Mouse (Mus musculus) liver, embryonic 14.5 days (tissue): ENCODE data around the gene Gm4737.

Experiments
- CTCF ChIP-seq: IDR thresholded peaks from 2 replicates; pipeline ENCODE4 v1.5.1; 2016; ENCODE audit warnings: antibody characterized with exemption, low read depth, control low read depth
- EP300 ChIP-seq: IDR thresholded peaks from 2 replicates; pipeline ENCODE4 v1.6.1; 2016; ENCODE audit warnings: antibody characterized with exemption, low read depth

GRCm38 (mm10) chr16:46151141-46151540 is 3.7 kb downstream of the Gm4737 start:
- TF ChIP-seq EP300 (no peak), CTCF (no peak)
